Mouse (Mus musculus): ENCODE measurements around the gene Bnc2. TPM values are rescaled to one million over a fixed set of nuclear protein-coding genes. Genes with fewer than 3 reads are reported as not detected.

Bnc2 gene
- polyA plus RNA-seq, 1 experiment from 2014 or later: 22.9 TPM

DNA sequence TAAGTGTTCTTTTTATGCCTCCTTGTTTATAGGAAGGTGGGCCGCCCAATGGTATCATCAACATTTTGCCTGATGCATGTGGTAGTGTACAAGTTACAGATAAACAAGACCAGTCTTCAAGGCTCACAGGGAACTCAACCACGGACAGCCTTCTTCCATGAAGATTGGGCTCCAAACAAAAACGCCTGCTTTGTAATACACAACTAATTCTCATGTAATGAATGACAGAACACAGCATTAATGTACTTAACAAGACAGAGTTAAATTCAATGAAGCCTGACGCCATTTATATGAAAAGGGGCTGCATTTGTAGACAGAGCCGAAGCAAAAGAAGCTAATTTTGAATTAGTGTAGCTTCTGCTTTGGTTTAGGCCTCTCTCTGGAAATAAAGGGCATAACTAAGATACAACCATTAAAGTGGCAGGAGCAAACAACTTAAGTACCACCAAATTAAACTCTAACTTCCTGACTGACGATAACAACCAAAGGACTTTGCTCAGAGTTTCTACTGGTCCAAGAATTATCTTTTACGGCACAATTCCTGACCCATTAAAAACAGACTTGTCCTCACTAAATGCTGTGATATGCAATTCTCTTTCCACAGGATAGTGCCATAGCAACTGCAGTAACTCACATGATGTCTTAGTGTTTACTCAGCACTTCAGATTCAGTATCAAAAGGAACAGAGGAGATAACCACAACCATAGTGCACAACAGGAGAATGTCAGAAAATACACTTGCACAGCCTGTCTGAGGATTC, 225.6 kb downstream of the Bnc2 start:
- Histone ChIP-seq H3K27me3 (no peaks in the 10 kb centered on the region), H3K27ac (replicated peaks) (no peak overlapping the region), H3K9ac (no peak overlapping the region), H3K4me2 (no peak overlapping the region), H3K9me3 (no peaks in the 10 kb centered on the region), H3K36me3 (no peaks in the 10 kb centered on the region), H3K4me3 (no peak overlapping the region), H3K4me1 (replicated peaks) (peaks cover 6% of the 10 kb centered on the region)
- 70% methylated on average over 7 of the region's 7 CpGs for WGBS
- no peak for ATAC-seq (ENCODE audit: low read depth)

DNA sequence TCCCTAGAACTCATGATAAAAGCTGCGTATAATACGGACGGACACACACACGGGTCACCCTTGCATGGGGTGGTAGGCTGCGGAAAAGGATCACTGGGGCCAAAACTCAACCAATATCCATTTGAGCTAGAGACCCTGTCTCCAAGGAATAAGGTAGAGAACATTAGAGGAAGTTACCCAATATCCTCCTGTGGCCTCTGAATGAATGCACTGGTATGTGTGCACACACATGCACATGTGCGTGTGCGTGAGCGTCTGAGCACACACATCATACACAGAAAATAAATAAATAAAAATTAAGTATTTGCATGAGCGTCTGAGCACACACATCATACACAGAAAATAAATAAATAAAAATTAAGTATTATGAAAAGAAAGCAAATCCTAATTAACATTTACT, 241.8 kb downstream of the Bnc2 start:
- WGBS: 94% methylated on average over 9 of the region's 9 CpGs
- Histone ChIP-seq H3K27me3 (no peaks in the 10 kb centered on the region), H3K9me3 (no peaks in the 10 kb centered on the region), H3K9ac (no peak overlapping the region), H3K36me3 (no peaks in the 10 kb centered on the region), H3K27ac (replicated peaks) (no peak overlapping the region), H3K4me1 (replicated peaks) (0 out of 2 replicates have a peak, but pooled peaks cover 4% of the 10 kb centered on the region), H3K4me3 (no peak overlapping the region), H3K4me2 (no peak overlapping the region)
- ATAC-seq (ENCODE audit: low read depth): no peak

DNA sequence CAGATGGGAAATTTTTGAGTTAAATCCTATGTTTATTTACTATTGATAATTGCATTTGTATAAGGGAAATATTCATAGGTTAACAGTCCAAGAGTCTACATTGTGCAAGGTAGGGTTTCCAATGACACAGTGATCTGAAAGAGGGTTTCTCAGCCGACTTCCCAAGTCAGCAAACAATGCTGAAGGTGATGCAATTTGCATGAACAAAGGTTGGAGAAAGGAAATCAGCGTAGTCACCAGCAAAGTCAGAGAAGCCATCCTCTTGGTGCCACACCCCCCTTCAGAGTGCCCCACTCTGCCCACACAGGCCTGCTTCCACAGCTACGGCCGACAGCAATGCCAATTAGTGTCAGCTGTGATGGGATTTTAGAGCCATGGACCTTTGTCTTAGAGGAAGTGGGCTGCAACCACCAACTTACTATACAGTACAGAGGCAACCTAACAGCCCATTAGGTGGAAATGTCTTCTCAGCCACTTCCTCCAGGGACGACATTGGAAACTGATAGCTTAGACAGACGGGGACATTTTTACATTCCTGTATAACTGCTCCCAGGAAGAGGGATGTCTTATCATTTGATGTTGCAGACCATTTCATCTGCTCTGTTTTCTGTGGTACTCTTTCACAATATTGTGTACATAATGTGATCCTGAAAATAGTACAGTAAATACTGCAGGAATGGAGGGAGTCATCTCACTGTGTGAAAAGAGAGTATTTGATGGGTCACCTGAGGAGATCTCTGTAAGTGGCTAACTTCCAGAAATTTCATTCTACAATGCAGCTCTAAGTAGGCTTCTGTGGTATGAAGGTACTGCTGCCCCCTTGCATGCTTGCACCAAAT, 243.2 kb downstream of the Bnc2 start:
- no peak overlapping the region for H3K4me3 ChIP-seq
- no peaks in the 10 kb centered on the region for H3K27me3 ChIP-seq
- H3K4me2 ChIP-seq: no peak overlapping the region
- no peaks in the 10 kb centered on the region for H3K9me3 ChIP-seq
- H3K4me1 ChIP-seq (replicated peaks): 0 out of 2 replicates have a peak, but pooled peaks cover 4% of the 10 kb centered on the region
- 49% methylated on average over 6 of the region's 6 CpGs for WGBS
- no peak overlapping the region for H3K9ac ChIP-seq
- no peak for ATAC-seq (ENCODE audit: low read depth)
- no peaks in the 10 kb centered on the region for H3K36me3 ChIP-seq
- H3K27ac ChIP-seq (replicated peaks): no peak overlapping the region

DNA sequence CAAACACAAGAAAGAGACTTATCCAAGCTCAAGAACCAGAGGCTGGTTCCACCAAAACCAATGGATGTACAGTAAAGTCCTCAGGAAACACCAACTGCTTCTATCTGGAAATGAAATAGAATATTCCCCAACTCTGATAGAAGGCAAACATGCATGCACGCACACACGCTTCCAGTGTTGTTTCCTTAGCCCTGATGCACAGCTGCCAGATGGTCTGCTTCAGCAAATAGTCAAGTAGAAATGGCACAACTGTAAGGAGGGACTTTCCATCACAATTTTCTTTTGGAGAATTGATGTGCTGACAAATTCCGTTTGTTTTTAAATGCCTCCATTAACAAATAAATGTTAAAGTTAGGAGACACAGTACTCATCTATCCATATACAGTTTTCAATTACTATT, 247.1 kb downstream of the Bnc2 start:
- H3K4me3 ChIP-seq: no peak overlapping the region
- ATAC-seq (ENCODE audit: low read depth): no peak
- H3K27ac ChIP-seq (replicated peaks): no peak overlapping the region
- H3K36me3 ChIP-seq: no peaks in the 10 kb centered on the region
- H3K9me3 ChIP-seq: no peaks in the 10 kb centered on the region
- 87% methylated on average over 3 of the region's 3 CpGs for WGBS
- no peaks in the 10 kb centered on the region for H3K27me3 ChIP-seq
- H3K4me2 ChIP-seq: no peak overlapping the region
- H3K9ac ChIP-seq: no peak overlapping the region
- H3K4me1 ChIP-seq (replicated peaks): 0 out of 2 replicates have a peak, but pooled peaks cover 4% of the 10 kb centered on the region

DNA sequence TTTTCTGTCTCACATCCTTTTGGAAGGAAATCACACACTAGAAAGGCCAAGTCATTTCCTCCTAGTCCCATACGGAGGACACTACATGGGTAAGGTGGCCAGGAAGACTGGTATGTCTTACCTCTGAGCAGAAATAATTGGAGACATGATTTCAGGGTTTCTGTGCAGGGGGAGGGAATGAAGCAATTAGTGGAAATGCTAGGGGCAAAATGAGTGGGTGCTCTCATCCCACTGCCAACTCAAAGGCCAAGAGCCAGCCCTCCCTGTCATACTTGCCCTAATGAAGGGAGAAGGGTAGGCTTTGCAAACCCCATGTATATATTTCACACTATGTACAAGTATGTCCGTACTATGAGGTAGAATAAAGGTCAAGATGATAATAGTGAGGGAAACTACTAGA, 263.6 kb downstream of the Bnc2 start:
- H3K27ac ChIP-seq (replicated peaks): no peak overlapping the region
- no peaks in the 10 kb centered on the region for H3K36me3 ChIP-seq
- H3K4me2 ChIP-seq: no peak overlapping the region
- H3K9me3 ChIP-seq: no peaks in the 10 kb centered on the region
- WGBS: 92% methylated on average over 2 of the region's 2 CpGs
- no peaks in the 10 kb centered on the region for H3K27me3 ChIP-seq
- no peak overlapping the region for H3K9ac ChIP-seq
- ATAC-seq (ENCODE audit: low read depth): no peak
- H3K4me1 ChIP-seq (replicated peaks): peaks cover 8% of the 10 kb centered on the region; the same call in 1 of the 2 replicates
- no peak overlapping the region for H3K4me3 ChIP-seq

DNA sequence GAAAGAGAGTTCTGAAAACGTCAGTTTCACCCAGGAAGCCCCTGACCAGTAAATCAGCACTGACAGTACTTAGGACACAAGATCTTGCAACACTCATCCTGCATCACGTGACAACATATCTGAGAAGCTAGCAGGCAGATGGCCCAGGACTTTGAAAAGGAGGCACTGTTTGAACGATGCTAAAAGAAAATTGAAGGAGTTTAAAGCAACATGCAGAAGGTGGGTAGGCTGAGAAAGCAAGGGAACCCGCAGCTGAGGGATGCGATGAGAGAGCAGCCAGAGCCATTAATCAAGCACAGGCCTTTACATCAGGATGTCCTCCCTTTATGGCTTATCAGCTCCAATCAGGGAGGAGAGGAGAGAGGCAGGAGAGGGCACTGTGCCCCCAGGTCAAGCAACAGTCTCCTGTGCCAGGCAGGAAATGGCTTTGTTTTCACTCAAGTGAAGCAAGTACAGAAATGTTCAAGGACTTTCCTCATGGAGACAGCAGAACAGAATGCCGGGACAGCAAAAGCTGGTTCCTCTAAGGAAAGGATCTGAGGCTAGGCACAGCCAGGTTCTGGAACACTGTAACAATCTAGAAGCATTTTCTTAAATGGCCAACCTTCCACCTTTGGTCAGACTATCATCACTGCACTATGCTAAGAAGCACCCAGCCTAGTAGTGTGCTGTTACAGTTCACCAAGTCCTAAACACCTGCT, 267.6 kb downstream of the Bnc2 start:
- H3K27ac ChIP-seq (replicated peaks): no peak overlapping the region
- H3K27me3 ChIP-seq: no peaks in the 10 kb centered on the region
- H3K36me3 ChIP-seq: no peaks in the 10 kb centered on the region
- H3K4me1 ChIP-seq (replicated peaks): peaks cover 22% of the 10 kb centered on the region
- WGBS: 28% methylated on average over 6 of the region's 6 CpGs
- no peak overlapping the region for H3K4me2 ChIP-seq
- no peaks in the 10 kb centered on the region for H3K9me3 ChIP-seq
- no peak overlapping the region for H3K4me3 ChIP-seq
- ATAC-seq (ENCODE audit: low read depth): no peak
- no peak overlapping the region for H3K9ac ChIP-seq

DNA sequence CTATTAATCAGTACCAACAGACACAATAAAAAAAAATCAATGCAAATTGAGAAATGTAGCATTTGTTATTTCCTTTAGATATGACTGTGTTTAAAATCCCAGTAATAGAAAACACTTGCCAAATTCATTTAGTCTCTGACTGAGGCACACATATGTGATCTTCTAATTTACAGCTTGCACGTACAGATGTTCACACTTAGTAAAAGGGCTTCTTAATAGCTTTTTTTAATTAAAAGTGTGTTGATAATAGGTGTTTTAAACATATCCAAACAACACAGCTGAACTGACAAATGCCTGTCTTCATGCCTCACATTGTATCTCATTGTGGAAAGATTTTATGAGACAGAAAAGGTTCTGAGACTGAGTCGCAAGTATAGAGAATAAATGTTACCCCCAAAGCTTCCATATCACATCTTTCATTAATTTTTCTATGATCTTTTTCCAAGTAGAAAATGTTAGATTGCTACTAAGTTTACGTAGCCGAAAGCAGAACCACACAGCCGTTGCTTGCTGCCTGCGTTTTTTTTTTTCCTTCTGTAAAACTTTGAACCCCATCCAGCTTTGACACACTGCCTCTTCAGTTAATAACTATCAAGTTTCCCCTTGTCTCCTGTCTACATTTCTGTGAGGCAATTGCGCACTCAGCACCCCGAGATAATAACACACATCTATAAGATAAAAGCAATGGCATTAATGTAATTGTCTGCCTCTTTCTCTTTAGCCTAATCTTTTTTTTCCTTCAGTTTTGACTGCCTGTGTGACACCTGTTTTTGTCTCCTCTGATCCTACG, 271.5 kb downstream of the Bnc2 start:
- Histone ChIP-seq H3K27me3 (no peaks in the 10 kb centered on the region), H3K27ac (replicated peaks) (no peak overlapping the region), H3K9ac (no peak overlapping the region), H3K9me3 (no peaks in the 10 kb centered on the region), H3K4me3 (no peak overlapping the region), H3K4me2 (no peak overlapping the region), H3K36me3 (no peaks in the 10 kb centered on the region), H3K4me1 (replicated peaks) (peaks cover 30% of the 10 kb centered on the region)
- WGBS: 63% methylated on average over 9 of the region's 9 CpGs
- ATAC-seq (ENCODE audit: low read depth): no peak

DNA sequence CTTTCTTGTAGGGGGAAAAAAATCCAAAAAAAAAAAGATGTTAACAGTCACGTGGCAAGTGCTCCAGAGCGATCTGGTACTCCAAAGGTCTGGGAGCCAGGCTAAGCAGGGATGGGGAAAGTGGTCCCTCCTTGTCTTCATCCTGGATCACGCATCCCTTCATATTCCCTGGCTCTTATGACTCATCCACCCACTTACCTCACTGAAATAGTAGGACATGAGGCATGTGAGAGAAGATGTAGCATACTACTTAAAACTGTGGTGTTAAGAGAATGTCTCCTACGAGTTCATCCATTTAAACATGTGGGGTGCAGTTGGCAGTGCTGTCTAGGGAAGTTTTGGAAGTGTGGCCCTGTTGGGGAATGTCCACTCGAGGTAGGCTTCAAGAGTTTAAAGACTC, 286.1 kb downstream of the Bnc2 start:
- Histone ChIP-seq H3K4me3 (no peak overlapping the region), H3K9me3 (no peaks in the 10 kb centered on the region), H3K4me2 (no peak overlapping the region), H3K27me3 (no peaks in the 10 kb centered on the region), H3K36me3 (no peaks in the 10 kb centered on the region), H3K9ac (no peak overlapping the region), H3K27ac (replicated peaks) (no peak overlapping the region), H3K4me1 (replicated peaks) (no peaks in the 10 kb centered on the region)
- 90% methylated on average over 5 of the region's 5 CpGs for WGBS
- ATAC-seq (ENCODE audit: low read depth): no peak

DNA sequence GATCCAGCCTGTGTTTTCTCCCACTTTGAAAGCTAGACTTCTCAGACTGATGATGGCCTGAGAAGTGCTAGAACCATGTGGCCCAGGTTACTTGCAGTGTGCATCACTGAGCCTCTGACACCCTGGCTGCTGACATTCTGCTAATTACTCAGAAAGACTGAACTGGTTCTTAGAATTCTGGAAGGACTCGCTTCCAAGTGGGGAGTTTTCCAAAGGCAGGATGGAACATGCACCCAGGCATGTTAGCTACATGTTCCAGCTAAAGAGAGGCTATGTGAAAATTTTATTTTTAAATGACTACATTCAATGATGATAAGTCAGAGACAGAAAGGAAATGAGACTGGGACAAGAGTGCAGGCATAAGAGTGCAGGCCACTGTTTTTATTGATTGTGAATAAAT, 289.9 kb downstream of the Bnc2 start:
- Histone ChIP-seq H3K4me2 (no peak overlapping the region), H3K4me3 (no peak overlapping the region), H3K36me3 (no peaks in the 10 kb centered on the region), H3K9me3 (no peaks in the 10 kb centered on the region), H3K4me1 (replicated peaks) (peaks cover under 1% of the 10 kb centered on the region; the same call in 1 of the 2 replicates), H3K27ac (replicated peaks) (no peak overlapping the region), H3K9ac (no peak overlapping the region), H3K27me3 (no peaks in the 10 kb centered on the region)
- no peak for ATAC-seq (ENCODE audit: low read depth)
- WGBS: 89% methylated on average over 1 of the region's 1 CpGs

DNA sequence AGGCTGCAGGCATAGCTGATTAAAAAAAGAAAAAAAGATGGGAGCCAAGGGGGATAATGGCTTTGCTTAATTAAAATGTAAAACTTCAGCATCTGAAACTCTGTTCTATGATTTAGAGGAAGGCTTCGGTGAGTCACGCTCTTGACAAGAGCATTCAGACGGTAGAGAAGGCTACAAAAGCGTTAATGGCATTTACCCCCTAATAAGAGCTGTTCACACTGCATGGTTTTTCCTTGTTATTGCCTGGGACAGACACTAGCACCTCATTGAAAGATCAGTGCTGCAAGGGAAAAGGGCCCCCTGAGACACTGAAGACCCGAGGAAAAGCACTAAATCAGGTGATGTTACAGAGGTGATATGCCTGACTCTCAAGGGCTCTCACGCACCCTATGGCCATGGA, 295.8 kb downstream of the Bnc2 start:
- peaks cover 13% of the 10 kb centered on the region for H3K4me1 ChIP-seq (replicated peaks)
- ATAC-seq (ENCODE audit: low read depth): no peak
- H3K9me3 ChIP-seq: no peaks in the 10 kb centered on the region
- H3K9ac ChIP-seq: no peak overlapping the region
- H3K4me3 ChIP-seq: no peak overlapping the region
- no peaks in the 10 kb centered on the region for H3K36me3 ChIP-seq
- H3K27ac ChIP-seq (replicated peaks): peak overlapping the region; percentile 42; the same call in 1 of the 2 replicates
- no peak overlapping the region; the same call in 1 of the 2 replicates for H3K4me2 ChIP-seq
- H3K27me3 ChIP-seq: no peaks in the 10 kb centered on the region
- WGBS: 9% methylated on average over 6 of the region's 6 CpGs

DNA sequence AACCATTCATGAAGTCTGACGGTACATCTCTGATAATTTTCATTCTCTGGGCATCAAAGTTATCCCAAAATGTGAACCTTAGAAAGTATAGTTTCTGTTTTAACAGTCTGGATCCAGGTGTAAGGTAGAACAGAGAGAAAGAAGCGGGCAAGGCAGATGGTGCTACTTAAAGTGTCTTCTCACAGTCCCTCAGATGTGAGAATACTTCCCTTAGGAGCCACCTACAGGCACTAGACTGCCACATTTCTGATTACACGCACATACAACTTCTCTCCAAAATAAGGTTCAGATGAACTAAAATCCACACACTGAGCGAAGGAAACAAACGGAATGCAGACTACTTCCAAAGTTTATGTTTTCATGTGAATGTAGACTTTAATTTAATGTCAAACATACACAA, 297.6 kb downstream of the Bnc2 start:
- Histone ChIP-seq H3K4me2 (no peak overlapping the region), H3K9ac (no peak overlapping the region), H3K27me3 (no peaks in the 10 kb centered on the region), H3K9me3 (no peaks in the 10 kb centered on the region), H3K36me3 (no peaks in the 10 kb centered on the region), H3K4me3 (no peak overlapping the region), H3K4me1 (replicated peaks) (peaks cover 13% of the 10 kb centered on the region), H3K27ac (replicated peaks) (no peak overlapping the region)
- WGBS: 82% methylated on average over 5 of the region's 5 CpGs
- ATAC-seq (ENCODE audit: low read depth): no peak
